Mouse (Mus musculus) mature B cell (primary cell): ENCODE data around the gene Sptssa.

ENCODE experiments used
- in situ Hi-C: fragments of 300-500 bp; cut with MboI; formaldehyde crosslinking; loops from 2 replicates; pipeline ENCODE4 v1.14.3; 2019

Gene Sptssa

DNA sequence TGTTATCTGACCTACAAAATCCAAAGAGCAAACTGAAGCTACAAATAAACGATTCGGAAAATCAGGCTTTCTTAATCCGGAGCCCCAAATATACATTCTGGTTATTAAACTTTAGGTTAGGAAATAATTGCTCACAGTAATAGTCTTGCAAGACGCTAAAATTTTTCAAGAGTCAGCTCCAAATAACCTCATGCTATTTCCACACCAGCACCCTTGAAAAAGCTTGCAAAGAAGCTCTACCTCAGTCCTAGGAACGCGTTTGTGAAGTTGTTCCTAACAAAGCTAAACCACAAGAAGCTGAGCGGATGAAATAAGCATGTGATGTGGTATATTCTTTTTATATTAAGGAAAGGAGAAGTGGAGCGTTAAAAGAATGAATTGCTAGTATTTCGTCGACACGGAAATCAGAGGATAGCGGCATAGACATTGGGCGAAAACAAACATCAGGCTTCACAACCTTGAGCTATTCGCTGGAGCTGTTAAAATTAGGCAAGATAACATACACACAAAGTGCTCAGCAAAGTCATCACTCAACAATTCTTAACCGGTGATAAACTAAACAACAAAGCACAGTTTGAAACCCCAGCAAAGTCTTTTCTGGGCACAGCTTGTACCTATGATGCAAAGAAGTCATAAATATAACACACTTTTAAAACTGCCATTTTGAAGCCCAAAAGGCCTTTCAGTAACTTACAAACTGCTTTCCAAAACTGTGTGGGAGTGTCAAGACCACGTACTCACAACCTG, 908 bp downstream of the Sptssa start:
- in situ Hi-C loops = no loop called here

DNA sequence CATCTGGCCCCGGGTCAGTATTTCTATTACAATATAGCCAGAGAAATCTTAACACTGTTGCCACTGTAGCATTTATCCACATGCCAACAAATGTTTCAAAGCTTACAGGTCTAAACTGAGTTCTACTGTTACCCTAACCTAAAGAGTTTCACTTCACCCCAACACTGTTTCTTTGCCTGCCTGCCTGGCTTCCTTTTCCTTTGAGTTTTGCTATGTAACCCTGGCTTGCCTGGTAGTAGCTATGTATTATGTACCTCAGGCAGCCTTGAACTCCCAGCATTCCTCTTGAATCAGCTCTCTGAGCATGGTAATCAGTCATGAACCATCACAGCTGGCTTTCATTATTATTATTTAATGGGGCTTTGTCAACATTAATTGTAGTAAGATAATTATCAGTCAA, 1.6 kb downstream of the Sptssa start:
- in situ Hi-C loops = no loop called here

- in situ Hi-C loops = no loop called here
Observed at GRCm38 (mm10) chr12:54654141-54654540, 2.2 kb downstream of the Sptssa start.

- in situ Hi-C loops = no loop called here
Observed at GRCm38 (mm10) chr12:54652346-54652745, 4.0 kb downstream of the Sptssa start.

DNA sequence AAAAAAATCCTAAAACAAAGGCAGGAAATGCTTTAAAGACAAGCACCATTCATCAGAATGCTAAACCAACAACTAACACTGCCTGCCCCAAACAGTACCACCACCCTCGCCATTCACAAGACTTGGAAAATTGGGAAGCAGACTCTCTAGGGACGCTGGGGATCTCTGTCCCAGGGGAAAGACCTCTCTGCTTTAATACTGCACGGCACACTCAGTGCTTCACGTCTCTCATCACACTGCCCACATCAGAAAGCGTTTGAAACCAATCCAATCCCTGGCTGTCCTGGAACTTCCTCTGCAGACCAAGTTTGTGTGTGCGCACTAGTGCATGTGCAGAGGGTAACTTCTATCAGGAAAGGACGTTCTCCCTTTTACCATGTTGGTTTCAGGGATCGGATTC, 4.6 kb downstream of the Sptssa start:
- in situ Hi-C loops = no loop called here

- in situ Hi-C loops = no loop called here
Observed at GRCm38 (mm10) chr12:54651158-54651557, 5.2 kb downstream of the Sptssa start.

GRCm38 (mm10) chr12:54644947-54645346, 11.4 kb downstream of the Sptssa start:
- in situ Hi-C loops = no loop called here

GRCm38 (mm10) chr12:54643320-54643892, 13.0 kb downstream of the Sptssa start:
- in situ Hi-C loops = no loop called here

DNA sequence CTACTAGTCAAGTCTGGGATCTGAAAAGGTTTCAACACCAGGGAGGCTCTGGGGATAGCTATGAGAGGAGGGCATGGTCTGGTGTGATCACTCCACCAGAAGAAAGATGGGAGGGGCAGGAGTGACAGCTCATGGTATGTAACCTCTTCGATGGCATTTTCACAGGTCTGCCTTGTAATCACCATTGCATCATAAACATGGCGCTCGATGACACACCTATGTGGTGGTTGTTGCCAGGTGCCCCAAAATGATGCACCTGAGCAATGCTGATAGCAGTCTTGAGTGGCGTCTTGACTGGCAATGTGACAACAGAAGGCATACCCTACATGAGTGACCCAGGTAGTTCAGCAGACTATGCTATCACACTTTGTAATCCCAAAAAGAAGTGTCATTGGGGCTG, 15.0 kb downstream of the Sptssa start:
- in situ Hi-C loops = no loop called here

DNA sequence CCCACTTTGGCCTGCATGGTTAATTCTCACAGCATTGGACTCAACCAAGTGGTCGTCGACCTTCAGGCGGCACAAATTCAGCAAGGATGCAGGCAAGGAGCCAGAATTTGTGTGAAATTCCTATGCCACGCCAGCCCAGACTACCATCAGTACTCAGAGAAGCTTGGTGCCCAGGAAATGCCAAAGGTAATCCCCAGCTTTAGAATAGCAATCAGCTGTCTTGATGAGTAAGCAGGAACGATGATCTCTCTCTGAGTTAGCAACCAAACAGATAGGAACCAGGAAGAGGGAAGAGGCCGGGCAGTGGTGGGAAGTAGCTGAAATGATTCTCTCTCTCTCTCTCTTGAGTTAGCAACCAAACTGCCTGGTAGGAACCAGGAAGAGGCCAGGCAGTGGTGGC, 16.1 kb downstream of the Sptssa start:
- in situ Hi-C loops = no loop called here

DNA sequence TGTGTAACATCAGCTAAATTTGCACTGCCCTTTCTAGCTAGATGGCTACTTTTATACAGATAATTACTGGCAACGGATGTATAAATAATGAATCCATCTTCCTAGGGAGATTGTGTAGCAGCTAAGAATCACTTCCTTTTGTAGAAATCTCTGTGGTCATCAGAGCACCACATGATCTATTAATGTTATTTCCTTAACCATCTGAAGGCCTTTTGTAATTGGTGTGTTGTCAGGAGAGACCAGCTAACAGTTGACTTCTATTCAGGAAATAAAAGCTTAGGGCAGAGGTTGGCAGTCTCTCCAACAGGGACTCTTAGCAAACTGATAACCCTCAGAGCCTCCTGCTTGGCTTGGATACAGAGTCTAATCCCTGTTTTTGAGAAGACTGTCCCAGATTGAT, 19.3 kb downstream of the Sptssa start:
- in situ Hi-C loops = no loop called here

DNA sequence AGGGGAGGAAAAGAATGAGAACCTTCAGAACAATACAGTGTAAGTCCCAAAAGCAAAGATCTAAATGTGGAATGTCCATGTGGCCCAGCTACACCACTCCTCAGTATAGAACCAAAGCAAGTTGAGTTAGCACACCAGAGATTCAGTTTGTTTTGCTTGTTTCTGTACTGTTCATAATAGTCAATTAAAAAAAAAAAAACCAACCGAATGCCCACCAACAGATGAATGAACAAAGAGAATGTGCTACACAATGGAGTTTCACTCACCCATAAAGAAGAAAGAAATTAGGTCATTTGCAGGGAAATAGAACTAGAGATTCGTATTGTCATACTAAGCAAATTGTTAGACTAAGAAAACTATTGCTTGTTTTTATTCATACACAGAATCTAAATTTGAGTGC, 24.2 kb downstream of the Sptssa start:
- in situ Hi-C loops = no loop called here

GRCm38 (mm10) chr12:54621942-54622341, 34.4 kb downstream of the Sptssa start:
- in situ Hi-C loops = no loop called here

GRCm38 (mm10) chr12:54620042-54620705, 36.2 kb downstream of the Sptssa start:
- in situ Hi-C loops = no loop called here

- in situ Hi-C loops = no loop called here
Observed at GRCm38 (mm10) chr12:54608988-54609387, 47.4 kb downstream of the Sptssa start.

DNA sequence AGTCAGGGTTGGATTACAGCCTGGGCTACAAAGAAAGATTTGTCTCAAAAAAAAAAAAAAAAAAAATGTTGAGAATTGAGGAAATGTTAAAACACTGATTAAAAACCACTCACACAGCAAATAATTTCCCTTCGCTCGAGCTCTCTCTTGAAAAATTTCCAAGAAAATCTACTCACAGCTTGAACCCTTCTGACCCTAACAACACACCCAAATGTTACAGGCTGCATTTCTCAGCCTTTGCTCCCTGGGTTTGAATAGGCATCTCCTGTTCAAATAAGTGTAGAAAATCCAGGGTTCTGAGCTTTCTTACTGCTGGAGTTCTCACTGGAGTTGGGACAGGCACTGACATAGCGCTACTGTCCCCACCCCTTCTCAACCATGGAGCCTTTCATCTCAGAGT, 51.2 kb downstream of the Sptssa start:
- in situ Hi-C loops = no loop called here

DNA sequence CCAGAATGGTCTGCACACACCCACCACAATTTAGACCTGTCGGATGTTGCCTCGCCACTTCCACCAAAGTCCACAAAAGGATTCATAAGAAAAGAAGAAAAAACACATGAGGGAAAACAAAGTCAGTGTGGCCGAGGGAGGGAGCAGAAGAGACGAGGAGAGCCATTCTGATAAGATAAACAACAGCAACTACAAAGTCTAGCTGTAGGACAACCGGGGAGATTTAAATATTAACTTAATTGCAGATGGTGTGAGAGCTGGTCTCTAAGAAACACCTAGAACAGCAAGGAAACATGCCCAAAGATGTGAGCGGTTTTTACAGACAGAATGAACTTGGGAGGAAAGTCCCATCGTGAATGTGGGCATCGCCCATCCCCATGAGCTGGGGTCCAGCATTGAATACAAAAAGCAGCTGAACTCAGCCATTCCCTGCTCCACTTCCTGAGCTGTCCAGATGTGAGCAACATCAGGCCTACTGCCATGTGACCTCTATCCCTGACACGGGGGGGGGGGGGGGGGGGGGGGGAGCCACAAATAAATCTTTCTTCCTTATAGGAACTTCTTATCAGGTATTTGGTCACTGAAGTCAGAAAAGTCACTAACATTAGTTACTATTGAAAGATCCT, 52.7 kb downstream of the Sptssa start:
- in situ Hi-C loops = no loop called here

GRCm38 (mm10) chr12:54600482-54600881, 55.9 kb downstream of the Sptssa start:
- in situ Hi-C loops = no loop called here

DNA sequence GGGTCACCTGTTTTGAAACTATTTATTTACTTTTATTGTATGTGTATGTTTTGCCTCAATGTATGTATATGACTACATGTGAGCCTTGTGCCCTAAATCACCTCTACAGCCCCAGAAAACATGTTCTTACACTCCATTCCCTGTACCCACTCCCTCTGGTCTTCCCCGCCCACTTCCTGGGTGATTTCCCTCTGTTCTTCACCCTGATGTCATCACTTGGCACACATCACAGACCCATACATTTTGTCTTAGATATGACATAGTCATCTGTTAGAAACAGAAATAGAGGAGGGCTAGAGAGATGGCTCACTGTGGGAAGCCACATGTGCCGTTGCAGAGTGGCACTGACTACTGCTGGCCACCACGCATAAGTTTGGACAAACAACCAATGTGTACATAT, 58.0 kb downstream of the Sptssa start:
- in situ Hi-C loops = no loop called here

- in situ Hi-C loops = no loop called here
Observed at GRCm38 (mm10) chr12:54596715-54597114, 59.7 kb downstream of the Sptssa start.
